Mouse (Mus musculus): ENCODE results near the gene Mlc1.

DNA sequence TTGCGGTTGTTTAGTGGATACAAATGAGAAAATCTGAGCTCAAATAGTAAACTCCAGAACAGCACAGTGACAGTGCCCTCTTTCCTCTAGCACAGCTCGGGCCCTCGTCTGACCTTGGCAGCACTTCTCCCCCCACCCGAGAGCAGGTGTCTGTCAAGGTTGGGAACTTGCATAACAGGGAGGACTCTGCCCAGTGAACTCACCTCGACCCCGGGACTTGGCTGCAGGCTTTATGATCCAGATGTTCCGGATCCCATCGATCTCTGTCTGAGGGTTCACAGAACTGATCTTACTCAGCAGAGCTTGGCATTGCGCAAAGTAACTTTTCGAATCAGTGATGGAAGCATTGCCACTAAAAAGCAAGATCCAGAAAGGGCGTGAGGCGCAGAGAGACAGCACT is 59.5 kb downstream of the Mlc1 start:
- TF ChIP-seq CTCF (IDR thresholded peaks at IDR 0.05; ENCODE audit: low read depth) (no peak), EP300 (IDR thresholded peaks at IDR 0.05; ENCODE audit: low read depth) (no peak)

Data from heart, postnatal 0 days (tissue).